Mouse (Mus musculus): ENCODE results near the gene Cdkl4. TPM values are rescaled to one million over a fixed set of nuclear protein-coding genes. Genes with fewer than 3 reads are reported as not detected.
"Not testable (repeated sequence)": the region's sequence is repeated elsewhere in the genome, so short reads cannot be mapped to it uniquely, and the experiment has no call there.

Gene Cdkl4
- total RNA-seq (2021), result 10 to 100 TPM; 16.4 to 20.4 TPM
- long read RNA-seq, experiment 1, transcript Cdkl4-203 (10 exons, 3,078 nt), result minor isoform, 10 of 44 reads
- long read RNA-seq, experiment 1, transcript Cdkl4-202 (10 exons, 1,991 nt), result major isoform, 22 of 44 reads
- long read RNA-seq, experiment 1, partial matches to known transcripts, result 3 of 44 reads
- long read RNA-seq, experiment 1, other reads (novel, unspliced or antisense), result 9 of 44 reads
- long read RNA-seq, experiment 2, transcript Cdkl4-202 (10 exons, 1,991 nt), result major isoform, 18 of 32 reads
- long read RNA-seq, experiment 2, transcript Cdkl4-203 (10 exons, 3,078 nt), result minor isoform, 6 of 32 reads
- long read RNA-seq, experiment 2, partial matches to known transcripts, result 0 of 32 reads
- long read RNA-seq, experiment 2, other reads (novel, unspliced or antisense), result 8 of 32 reads

GRCm38 (mm10) chr17:80577639-80578038, at the start of gene Cdkl4:
Cdkl4 (minus strand) TSS chr17:80577813.
- no peak for DNase-seq (ENCODE audit: low spot score in 2 of 2)
- intact Hi-C loops (cut with DNase I), result no loop called here

- DNase-seq (ENCODE audit: low spot score in 2 of 2), result no peak
- intact Hi-C loops (cut with DNase I), result loop anchor here (5.0 to 10.0 kb wide), 3 partner anchors 190 to 390 kb away; no protein-coding TSS in a partner anchor
Observed at GRCm38 (mm10) chr17:80624979-80625378, 47.4 kb upstream of the Cdkl4 start.

GRCm38 (mm10) chr17:80621691-80622090, 44.1 kb upstream of the Cdkl4 start:
- intact Hi-C loops (cut with DNase I), result loop anchor here (5.0 to 10.0 kb wide), 3 partner anchors 193 to 393 kb away; no protein-coding TSS in a partner anchor
- DNase-seq (ENCODE audit: low spot score in 2 of 2), result no peak

GRCm38 (mm10) chr17:80620786-80621423, 43.3 kb upstream of the Cdkl4 start:
- intact Hi-C loops (cut with DNase I), result loop anchor here (5.0 to 10.0 kb wide), 3 partner anchors 194 to 394 kb away; no protein-coding TSS in a partner anchor
- DNase-seq (ENCODE audit: low spot score in 2 of 2), result peak; percentile 79 to 80

- DNase-seq (ENCODE audit: low spot score in 2 of 2), result no peak
- intact Hi-C loops (cut with DNase I), result no loop called here
Observed at GRCm38 (mm10) chr17:80619556-80619955, 41.9 kb upstream of the Cdkl4 start.

GRCm38 (mm10) chr17:80618890-80619289, 41.3 kb upstream of the Cdkl4 start:
- no peak for DNase-seq (ENCODE audit: low spot score in 2 of 2)
- intact Hi-C loops (cut with DNase I), result no loop called here

GRCm38 (mm10) chr17:80603806-80604205, 26.2 kb upstream of the Cdkl4 start:
- no peak for DNase-seq (ENCODE audit: low spot score in 2 of 2)
- intact Hi-C loops (cut with DNase I), result no loop called here

- intact Hi-C loops (cut with DNase I), result no loop called here
- no peak for DNase-seq (ENCODE audit: low spot score in 2 of 2)
Observed at GRCm38 (mm10) chr17:80603079-80603625, 25.5 kb upstream of the Cdkl4 start.

GRCm38 (mm10) chr17:80601371-80601770, 23.8 kb upstream of the Cdkl4 start:
- intact Hi-C loops (cut with DNase I), result no loop called here

GRCm38 (mm10) chr17:80583051-80583450, 5.4 kb upstream of the Cdkl4 start:
- intact Hi-C loops (cut with DNase I), result no loop called here
- no peak for DNase-seq (ENCODE audit: low spot score in 2 of 2)

More at GRCm38 (mm10) chr17:80601371-80601770, 23.8 kb upstream of the Cdkl4 start:
- peak; percentile 67 to 72 for DNase-seq (ENCODE audit: low spot score in 2 of 2)

GRCm38 (mm10) chr17:80579901-80580300, 2.3 kb upstream of the Cdkl4 start:
- intact Hi-C loops (cut with DNase I), result no loop called here

GRCm38 (mm10) chr17:80579089-80579488, 1.5 kb upstream of the Cdkl4 start:
- intact Hi-C loops (cut with DNase I), result no loop called here
- DNase-seq (ENCODE audit: low spot score in 2 of 2), result no peak

More at GRCm38 (mm10) chr17:80579901-80580300, 2.3 kb upstream of the Cdkl4 start:
- DNase-seq (ENCODE audit: low spot score in 2 of 2), result no peak

GRCm38 (mm10) chr17:80578041-80578440, 428 bp upstream of the Cdkl4 start:
- no peak for DNase-seq (ENCODE audit: low spot score in 2 of 2)
- intact Hi-C loops (cut with DNase I), result no loop called here

GRCm38 (mm10) chr17:80577214-80577613, 399 bp downstream of the Cdkl4 start:
- intact Hi-C loops (cut with DNase I), result no loop called here
- DNase-seq (ENCODE audit: low spot score in 2 of 2), result peak; percentile 82 to 89

- intact Hi-C loops (cut with DNase I), result no loop called here
Observed at GRCm38 (mm10) chr17:80575008-80575407, 2.6 kb downstream of the Cdkl4 start.

GRCm38 (mm10) chr17:80574471-80574965, 3.1 kb downstream of the Cdkl4 start:
- intact Hi-C loops (cut with DNase I), result no loop called here
- DNase-seq (ENCODE audit: low spot score in 2 of 2), result no peak

More at GRCm38 (mm10) chr17:80575008-80575407, 2.6 kb downstream of the Cdkl4 start:
- DNase-seq (ENCODE audit: low spot score in 2 of 2), result no peak

- DNase-seq (ENCODE audit: low spot score in 2 of 2), result no peak
- intact Hi-C loops (cut with DNase I), result no loop called here
Observed at GRCm38 (mm10) chr17:80572187-80572935, 5.3 kb downstream of the Cdkl4 start.

GRCm38 (mm10) chr17:80571460-80571859, 6.2 kb downstream of the Cdkl4 start:
- intact Hi-C loops (cut with DNase I), result no loop called here
- no peak for DNase-seq (ENCODE audit: low spot score in 2 of 2)

- intact Hi-C loops (cut with DNase I); DNase-seq (ENCODE audit: low spot score in 2 of 2): not testable (repeated sequence)
Observed at GRCm38 (mm10) chr17:80569718-80570117, 7.9 kb downstream of the Cdkl4 start.

Data from left cerebral cortex, postnatal 14 days (tissue).